Mouse (Mus musculus) liver, embryonic 14.5 days (tissue): Measurements from ENCODE around the gene Frem1.

Source experiments
- CTCF ChIP-seq: IDR thresholded peaks from 2 replicates; pipeline ENCODE4 v1.5.1; 2016; ENCODE audit warnings: antibody characterized with exemption, low read depth, control low read depth
- EP300 ChIP-seq: IDR thresholded peaks from 2 replicates; pipeline ENCODE4 v1.6.1; 2016; ENCODE audit warnings: antibody characterized with exemption, low read depth

GRCm38 (mm10) chr4:83048561-83048960 lies 3.6 kb downstream of the Frem1 start:
- TF ChIP-seq CTCF: no peak
- no peak for TF ChIP-seq EP300
